Mouse (Mus musculus) stomach, embryonic 15.5 days (tissue): ENCODE data around the gene Syn3. TPM values are rescaled to one million over a fixed set of nuclear protein-coding genes. Genes with fewer than 3 reads are reported as not detected.

Source experiments
- ATAC-seq: fragments of 200-750 bp; cut with Nextera tagmentation; 2 replicates; pipeline ENCODE4 v1.8.0; 2017; ENCODE audit warnings: low read depth, moderate number of reproducible peaks, moderate TSS enrichment; ENCODE audit not compliant: insufficient read depth, low FRiP score
- H3K27ac ChIP-seq: fragments of 300-500 bp; sonication (generic); 2 replicates; pipeline ENCODE4 v1.5.1; 2015; ENCODE audit warnings: mild to moderate bottlenecking, inconsistent platforms
- H3K27me3 ChIP-seq: fragments of 300-500 bp; sonication (generic); replicated peaks from 2 replicates; pipeline ENCODE4 v1.6.1; 2015; ENCODE audit warnings: inconsistent platforms
- H3K36me3 ChIP-seq: fragments of 300-500 bp; sonication (generic); 2 replicates; pipeline ENCODE4 v1.6.1; 2015; ENCODE audit warnings: inconsistent platforms
- H3K4me1 ChIP-seq: fragments of 300-500 bp; sonication (generic); 2 replicates; pipeline ENCODE4 v1.6.1; 2015; ENCODE audit warnings: inconsistent platforms
- H3K4me2 ChIP-seq: fragments of 300-500 bp; sonication (generic); 2 replicates; pipeline ENCODE4 v1.6.1; 2015; ENCODE audit warnings: mild to moderate bottlenecking, inconsistent platforms
- H3K4me3 ChIP-seq: fragments of 300-500 bp; sonication (generic); replicated peaks from 2 replicates; pipeline ENCODE4 v1.5.1; 2015; ENCODE audit warnings: inconsistent platforms
- H3K9ac ChIP-seq: fragments of 300-500 bp; sonication (generic); 2 replicates; pipeline ENCODE4 v1.6.1; 2015; ENCODE audit warnings: inconsistent platforms
- H3K9me3 ChIP-seq: fragments of 300-500 bp; sonication (generic); 2 replicates; pipeline ENCODE4 v1.6.1; 2016; ENCODE audit warnings: inconsistent platforms
- WGBS: fragments of 180-500 bp; shearing (Covaris S2); methylation state at CpG from one replicate; pipeline ENCODE4 v1.1.7; 2015; 5-methylcytosine and 5-hydroxymethylcytosine counted together
- polyA plus RNA-seq: library from polyadenylated mRNA; unstranded; fragments of >200 nt; fragmentation: Nextera tagmentation; extraction: Ambion mirVana; gene quantifications from 2 replicates; pipeline ENCODE4 v1.2.1, GENCODE M21; 2015

Gene Syn3
- polyA plus RNA-seq, 1 experiment from 2014 or later = 3.5 TPM

- no peak overlapping the region for H3K4me2 ChIP-seq
- no peak overlapping the region for H3K9ac ChIP-seq
- no peak for ATAC-seq
- no peaks in the 10 kb centered on the region for H3K9me3 ChIP-seq
- 0 out of 2 replicates have a peak, but pooled peaks cover 2% of the 10 kb centered on the region for H3K36me3 ChIP-seq
- WGBS = 83% methylated on average over 2 of the region's 2 CpGs
- no peak overlapping the region for H3K4me3 ChIP-seq
- 0 out of 2 replicates have a peak, but pooled peaks cover 3% of the 10 kb centered on the region for H3K4me1 ChIP-seq
- H3K27me3 ChIP-seq = no peaks in the 10 kb centered on the region
- H3K27ac ChIP-seq = no peak overlapping the region
These were observed 472.8 kb downstream of the Syn3 start for GRCm38 (mm10) chr10:86025906-86026305.

DNA sequence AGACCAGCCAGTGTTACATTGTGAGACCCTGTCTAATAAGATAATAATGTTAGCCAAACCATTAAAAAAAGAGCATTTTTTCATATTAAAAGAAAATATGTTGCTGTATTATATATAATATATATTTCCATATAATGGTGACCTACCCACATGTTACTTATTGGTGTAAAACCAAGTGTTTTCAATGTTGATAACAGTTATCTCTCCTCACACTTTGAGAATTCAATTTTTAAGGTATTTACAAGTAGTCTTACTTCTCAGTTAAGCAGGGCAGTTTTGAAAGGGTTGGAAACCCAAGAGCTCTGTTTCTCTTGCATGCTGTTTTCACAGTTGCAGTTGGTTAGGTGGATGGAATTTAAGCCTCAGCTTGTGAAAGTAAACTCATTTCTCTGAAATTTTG, 475.5 kb downstream of the Syn3 start:
- Histone ChIP-seq H3K36me3 (no peaks in the 10 kb centered on the region), H3K4me3 (peak overlapping the region; percentile 72; the same call in 1 of the 2 replicates)

DNA sequence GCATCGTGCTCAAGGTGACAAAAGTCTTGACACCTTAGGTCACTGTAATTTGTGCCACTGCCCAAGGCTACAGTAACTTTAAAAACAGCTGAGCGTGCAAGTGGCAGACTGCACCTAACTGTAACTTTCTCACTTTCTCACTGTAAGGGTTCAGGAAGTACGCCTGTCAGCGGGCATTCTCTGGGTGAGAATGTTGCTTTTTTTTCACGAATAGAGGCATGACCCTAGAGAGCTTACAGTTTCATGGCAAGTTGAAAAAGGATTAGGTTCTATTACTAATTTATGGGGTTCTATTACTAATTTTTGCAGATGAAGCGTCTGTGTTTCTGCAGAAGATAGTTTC, 476.3 kb downstream of the Syn3 start:
- Histone ChIP-seq H3K4me3 (peak overlapping the region; percentile 72), H3K27ac (peak overlapping the region; percentile 94), H3K36me3 (no peaks in the 10 kb centered on the region), H3K4me2 (peak overlapping the region; percentile 62), H3K27me3 (no peaks in the 10 kb centered on the region), H3K9ac (peak overlapping the region; percentile 83; the same call in 1 of the 2 replicates), H3K4me1 (0 out of 2 replicates have a peak, but pooled peaks cover 3% of the 10 kb centered on the region), H3K9me3 (no peaks in the 10 kb centered on the region)
- 4% methylated on average over 6 of the region's 6 CpGs for WGBS
- no peak for ATAC-seq

More for the DNA sequence above, 475.5 kb downstream of the Syn3 start:
- Histone ChIP-seq H3K27me3 (no peaks in the 10 kb centered on the region), H3K4me1 (0 out of 2 replicates have a peak, but pooled peaks cover 3% of the 10 kb centered on the region), H3K9ac (no peak overlapping the region), H3K27ac (no peak overlapping the region), H3K4me2 (peak overlapping the region; percentile 62; the same call in 1 of the 2 replicates), H3K9me3 (no peaks in the 10 kb centered on the region)
- no peak for ATAC-seq

DNA sequence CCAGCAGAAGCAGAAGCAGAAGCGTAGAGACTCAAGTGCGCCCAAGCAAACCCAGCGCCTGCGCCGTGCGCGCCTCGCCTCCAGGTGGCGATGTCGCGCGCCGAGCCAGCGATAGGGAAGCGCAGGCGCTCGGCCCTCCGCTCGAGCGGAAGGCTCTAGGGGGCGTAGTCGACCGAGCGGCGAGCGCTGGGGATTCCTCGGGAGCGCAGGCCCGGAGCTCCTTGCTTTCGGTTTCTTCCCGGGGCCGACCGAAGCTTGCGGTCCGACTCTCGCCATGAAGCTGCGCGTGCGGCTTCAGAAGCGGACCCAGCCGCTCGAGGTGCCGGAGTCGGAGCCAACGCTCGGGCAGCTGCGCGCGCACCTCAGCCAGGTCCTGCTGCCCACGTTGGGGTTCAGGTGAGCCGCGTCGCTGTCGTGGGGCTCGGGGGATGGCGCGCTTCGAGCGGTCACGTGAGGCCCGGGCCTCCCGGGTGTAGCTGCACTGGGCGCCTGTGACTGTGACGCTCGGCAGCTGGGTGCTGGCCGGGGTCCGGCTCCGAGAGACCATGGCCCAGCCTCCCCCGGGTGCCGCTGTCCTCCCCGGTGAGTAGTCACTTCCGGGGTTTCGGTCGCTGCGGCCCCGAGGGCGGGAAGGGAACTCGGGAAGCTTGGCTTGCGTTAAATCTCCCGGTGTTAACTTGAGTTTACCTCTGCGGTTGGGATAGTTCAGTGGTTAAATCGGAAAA, 476.8 kb downstream of the Syn3 start, which contains the start of gene Fbxo7:
TSS of gene Fbxo7 (plus strand) at position 224 of the 725 bp plus-strand sequence.
- ATAC-seq = peak; percentile 94
- H3K4me1 ChIP-seq = 0 out of 2 replicates have a peak, but pooled peaks cover 3% of the 10 kb centered on the region
- H3K36me3 ChIP-seq = no peaks in the 10 kb centered on the region
- peak within 1 kb of the TSS; percentile 94 for H3K27ac ChIP-seq
- H3K4me3 ChIP-seq = peak within 1 kb of the TSS; percentile 72
- H3K4me2 ChIP-seq = peak within 1 kb of the TSS; percentile 62
- under 1% methylated on average over 82 of the region's 82 CpGs for WGBS
- H3K27me3 ChIP-seq = no peaks in the 10 kb centered on the region
- peak within 1 kb of the TSS; percentile 83 for H3K9ac ChIP-seq
- H3K9me3 ChIP-seq = no peaks in the 10 kb centered on the region

GRCm38 (mm10) chr10:86021408-86021748, 477.3 kb downstream of the Syn3 start:
- H3K27ac ChIP-seq = no peak overlapping the region
- H3K9ac ChIP-seq = no peak overlapping the region
- H3K4me3 ChIP-seq = peak overlapping the region; percentile 72
- 0 out of 2 replicates have a peak, but pooled peaks cover 3% of the 10 kb centered on the region for H3K4me1 ChIP-seq
- peak overlapping the region; percentile 40 for H3K4me2 ChIP-seq
- no peaks in the 10 kb centered on the region for H3K36me3 ChIP-seq
- ATAC-seq = peak; percentile 31
- no peaks in the 10 kb centered on the region for H3K27me3 ChIP-seq
- no peaks in the 10 kb centered on the region for H3K9me3 ChIP-seq
- 1% methylated on average over 3 of the region's 3 CpGs for WGBS

GRCm38 (mm10) chr10:86018813-86019212, 479.9 kb downstream of the Syn3 start:
- Histone ChIP-seq H3K27ac (no peak overlapping the region), H3K36me3 (no peaks in the 10 kb centered on the region), H3K4me3 (no peak overlapping the region), H3K9ac (no peak overlapping the region), H3K4me1 (0 out of 2 replicates have a peak, but pooled peaks cover 3% of the 10 kb centered on the region), H3K9me3 (no peaks in the 10 kb centered on the region), H3K4me2 (no peak overlapping the region), H3K27me3 (no peaks in the 10 kb centered on the region)
- 41% methylated on average over 5 of the region's 5 CpGs for WGBS
- ATAC-seq = no peak

DNA sequence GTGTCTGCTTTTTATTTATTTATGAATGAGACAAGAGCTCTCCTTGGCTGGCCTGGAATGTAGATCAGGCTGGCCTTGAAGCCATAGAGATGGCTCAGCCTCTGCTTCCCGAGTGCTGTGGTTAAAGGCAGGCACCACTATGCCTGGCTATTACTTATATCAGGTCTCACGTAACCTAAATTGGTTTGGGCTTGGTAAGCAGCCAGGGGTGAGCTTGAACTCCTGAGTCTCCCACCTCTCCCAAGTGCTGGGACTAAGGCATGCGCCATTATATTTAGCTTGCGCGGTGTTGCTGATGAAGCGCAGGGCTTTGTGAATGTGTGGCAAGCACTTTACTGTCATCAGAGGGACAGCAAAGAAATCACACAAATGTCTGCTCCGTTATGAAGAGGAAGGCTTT, 480.9 kb downstream of the Syn3 start:
- ATAC-seq = no peak
- Histone ChIP-seq H3K27ac (no peak overlapping the region), H3K4me1 (0 out of 2 replicates have a peak, but pooled peaks cover 3% of the 10 kb centered on the region), H3K4me2 (no peak overlapping the region), H3K4me3 (no peak overlapping the region), H3K36me3 (no peaks in the 10 kb centered on the region), H3K9me3 (no peaks in the 10 kb centered on the region), H3K9ac (no peak overlapping the region), H3K27me3 (no peaks in the 10 kb centered on the region)
- WGBS = 90% methylated on average over 7 of the region's 7 CpGs

DNA sequence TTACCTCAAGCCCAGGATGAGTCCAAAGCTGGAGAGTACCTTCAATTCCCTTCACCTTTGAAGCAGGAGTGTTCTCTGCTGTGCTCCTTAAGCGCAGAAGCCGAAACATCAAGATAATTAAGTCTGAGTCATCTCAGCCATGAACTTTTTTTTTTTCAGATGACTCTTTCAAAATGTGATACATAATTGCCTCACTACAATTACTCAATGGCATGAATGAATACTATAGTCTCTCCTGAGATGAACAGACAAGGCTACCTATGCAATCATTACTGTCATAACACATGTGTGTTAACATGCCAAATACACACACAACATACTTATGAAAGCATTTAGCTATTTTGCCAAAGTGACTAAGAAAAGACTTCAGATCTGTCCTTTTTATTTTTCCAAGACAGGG, 486.9 kb downstream of the Syn3 start, which contains the start of gene Bpifc:
TSS of gene Bpifc (minus strand) at position 115 of the 400 bp plus-strand sequence.
- 84% methylated on average over 2 of the region's 2 CpGs for WGBS
- no peak for ATAC-seq
- H3K4me1 ChIP-seq = no peaks in the 10 kb centered on the region
- H3K9ac ChIP-seq = no peak within 1 kb of the TSS
- H3K27ac ChIP-seq = no peak within 1 kb of the TSS
- H3K36me3 ChIP-seq = no peaks in the 10 kb centered on the region
- no peak within 1 kb of the TSS for H3K4me2 ChIP-seq
- H3K27me3 ChIP-seq = no peaks in the 10 kb centered on the region
- H3K4me3 ChIP-seq = no peak within 1 kb of the TSS
- no peaks in the 10 kb centered on the region for H3K9me3 ChIP-seq

DNA sequence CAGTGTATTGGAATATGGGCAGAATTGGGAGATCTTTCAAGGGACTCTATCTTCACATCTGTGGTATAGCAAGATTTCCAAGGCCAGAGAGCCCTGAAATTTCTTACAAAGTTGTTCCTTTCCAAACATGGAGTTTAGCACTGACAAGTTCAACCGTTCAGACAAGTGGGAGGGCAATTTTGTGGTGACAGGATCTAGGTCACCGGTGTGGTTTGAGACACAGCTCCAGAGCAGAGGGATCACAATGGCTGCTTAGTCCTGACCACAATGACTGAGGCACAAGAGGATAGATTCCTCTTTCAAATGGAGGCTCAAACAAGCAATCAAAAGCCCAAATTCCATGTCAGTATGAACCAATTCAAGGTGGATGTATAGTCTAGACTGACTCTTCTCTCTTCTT, 487.5 kb downstream of the Syn3 start:
- no peak for ATAC-seq
- 67% methylated on average over 2 of the region's 2 CpGs for WGBS
- H3K27ac ChIP-seq = no peak overlapping the region

GRCm38 (mm10) chr10:86010636-86011035, 488.1 kb downstream of the Syn3 start:
- H3K4me3 ChIP-seq = no peak overlapping the region
- H3K4me1 ChIP-seq = no peaks in the 10 kb centered on the region
- H3K9ac ChIP-seq = no peak overlapping the region
- ATAC-seq = no peak
- H3K36me3 ChIP-seq = no peaks in the 10 kb centered on the region
- 7% methylated on average over 6 of the region's 6 CpGs for WGBS
- H3K9me3 ChIP-seq = no peaks in the 10 kb centered on the region
- no peak overlapping the region for H3K4me2 ChIP-seq
- H3K27ac ChIP-seq = no peak overlapping the region
- H3K27me3 ChIP-seq = no peaks in the 10 kb centered on the region

More for the DNA sequence above, 487.5 kb downstream of the Syn3 start:
- H3K36me3 ChIP-seq = no peaks in the 10 kb centered on the region
- no peak overlapping the region for H3K4me3 ChIP-seq
- no peaks in the 10 kb centered on the region for H3K27me3 ChIP-seq
- H3K4me1 ChIP-seq = no peaks in the 10 kb centered on the region
- no peak overlapping the region for H3K9ac ChIP-seq
- no peak overlapping the region for H3K4me2 ChIP-seq
- no peaks in the 10 kb centered on the region for H3K9me3 ChIP-seq

- Histone ChIP-seq H3K27me3 (no peaks in the 10 kb centered on the region), H3K9ac (no peak overlapping the region), H3K4me1 (no peaks in the 10 kb centered on the region), H3K36me3 (no peaks in the 10 kb centered on the region), H3K4me2 (no peak overlapping the region), H3K9me3 (no peaks in the 10 kb centered on the region), H3K4me3 (no peak overlapping the region), H3K27ac (no peak overlapping the region)
- ATAC-seq = no peak
- 78% methylated on average over 2 of the region's 2 CpGs for WGBS
These were observed 489.0 kb downstream of the Syn3 start for GRCm38 (mm10) chr10:86009688-86010087.

- Histone ChIP-seq H3K9ac (no peak overlapping the region), H3K9me3 (no peaks in the 10 kb centered on the region), H3K27me3 (no peaks in the 10 kb centered on the region), H3K4me1 (no peaks in the 10 kb centered on the region), H3K4me3 (no peak overlapping the region), H3K27ac (no peak overlapping the region), H3K4me2 (no peak overlapping the region), H3K36me3 (no peaks in the 10 kb centered on the region)
- 76% methylated on average over 5 of the region's 5 CpGs for WGBS
- no peak for ATAC-seq
These were observed 492.2 kb downstream of the Syn3 start for GRCm38 (mm10) chr10:86006455-86006854.
